Mouse (Mus musculus): Measurements from ENCODE around the gene Olfr982. TPM values are rescaled to one million over a fixed set of nuclear protein-coding genes. Genes with fewer than 3 reads are reported as not detected.

The Olfr982 gene
- polyA plus RNA-seq, 1 experiment from 2014 or later = not detected

- DNase-seq (ENCODE audit: low spot score) = peak; percentile 38
- Histone ChIP-seq H3K9me3 (replicated peaks; ENCODE audit: low read length) (no peaks in the 10 kb centered on the region), H3K4me3 (replicated peaks; ENCODE audit: low read depth, low read length) (no peak overlapping the region), H3K4me1 (replicated peaks; ENCODE audit: insufficient read depth, low read length) (peaks cover 3% of the 10 kb centered on the region; the same call in 1 of the 2 replicates), H3K27ac (peak overlapping the region; percentile 47), H3K27me3 (ENCODE audit: insufficient read depth, low read length) (no peaks in the 10 kb centered on the region), H3K36me3 (ENCODE audit: insufficient read depth, low read length) (no peaks in the 10 kb centered on the region), H3K4me2 (ENCODE audit: low read length) (peak overlapping the region; percentile 27; the same call in 1 of the 2 replicates), H3K9ac (ENCODE audit: low read depth, low read length) (no peak overlapping the region)
- no peak for ATAC-seq (replicated peaks; ENCODE audit: low FRiP score, low read depth)
- WGBS = 53% methylated on average over 5 of the region's 5 CpGs
- no peak for TF ChIP-seq CTCF (IDR thresholded peaks at IDR 0.05; ENCODE audit: low read depth)
Observed at GRCm38 (mm10) chr9:40117287-40117659, 43.6 kb downstream of the Olfr982 start.

Other genes with a start within 250 kb of the Olfr982 start
- gene Olfr971, start 237.0 kb upstream of the Olfr982 start, polyA plus RNA-seq (2015; fragmentation: Nextera tagmentation; extraction: Ambion mirVana) = not detected in 2 replicates
- not detected in 2 replicates for gene Olfr972, start 207.4 kb upstream of the Olfr982 start, polyA plus RNA-seq (2015; fragmentation: Nextera tagmentation; extraction: Ambion mirVana)
- not detected in 2 replicates for gene Olfr229, start 166.5 kb upstream of the Olfr982 start, polyA plus RNA-seq (2015; fragmentation: Nextera tagmentation; extraction: Ambion mirVana)
- not detected in 2 replicates for gene Olfr974, start 136.3 kb upstream of the Olfr982 start, polyA plus RNA-seq (2015; fragmentation: Nextera tagmentation; extraction: Ambion mirVana)
- gene Olfr975, start 121.8 kb upstream of the Olfr982 start, polyA plus RNA-seq (2015; fragmentation: Nextera tagmentation; extraction: Ambion mirVana) = not detected in 2 replicates
- not detected in 2 replicates for gene Olfr976, start 112.7 kb upstream of the Olfr982 start, polyA plus RNA-seq (2015; fragmentation: Nextera tagmentation; extraction: Ambion mirVana)
- not detected in 2 replicates for gene Olfr978, start 81.7 kb upstream of the Olfr982 start, polyA plus RNA-seq (2015; fragmentation: Nextera tagmentation; extraction: Ambion mirVana)
- gene Olfr979, start 70.4 kb upstream of the Olfr982 start, polyA plus RNA-seq (2015; fragmentation: Nextera tagmentation; extraction: Ambion mirVana) = not detected in 2 replicates
- not detected in 2 replicates for gene Olfr980, start 64.2 kb upstream of the Olfr982 start, polyA plus RNA-seq (2015; fragmentation: Nextera tagmentation; extraction: Ambion mirVana)
- gene Olfr981, start 52.4 kb upstream of the Olfr982 start, polyA plus RNA-seq (2015; fragmentation: Nextera tagmentation; extraction: Ambion mirVana) = not detected in 2 replicates
- gene Olfr983, start 19.8 kb downstream of the Olfr982 start, polyA plus RNA-seq (2015; fragmentation: Nextera tagmentation; extraction: Ambion mirVana) = not detected in 2 replicates
- not detected in 2 replicates for gene Olfr984, start 40.4 kb downstream of the Olfr982 start, polyA plus RNA-seq (2015; fragmentation: Nextera tagmentation; extraction: Ambion mirVana)
- gene Olfr985, start 56.4 kb downstream of the Olfr982 start, polyA plus RNA-seq (2015; fragmentation: Nextera tagmentation; extraction: Ambion mirVana) = not detected in 2 replicates
- gene Tmem225, start 74.3 kb downstream of the Olfr982 start, polyA plus RNA-seq (2015; fragmentation: Nextera tagmentation; extraction: Ambion mirVana) = not detected in 2 replicates
- 0.06 TPM in 1 of 2 replicates, not detected in the other for gene Olfr986, start 107.1 kb downstream of the Olfr982 start, polyA plus RNA-seq (2015; fragmentation: Nextera tagmentation; extraction: Ambion mirVana)
- 3.9 and 4.3 TPM in 2 replicates for gene Zfp202, start 118.5 kb downstream of the Olfr982 start, polyA plus RNA-seq (2015; fragmentation: Nextera tagmentation; extraction: Ambion mirVana)
- gene Scn3b, start 195.4 kb downstream of the Olfr982 start, polyA plus RNA-seq (2015; fragmentation: Nextera tagmentation; extraction: Ambion mirVana) = 0.31 and 0.32 TPM in 2 replicates

All from kidney, postnatal 0 days (tissue).